Mouse (Mus musculus) C2C12 (cell line): ENCODE measurements around the gene Armc2.

Experiments used
- CTCF ChIP-seq: IDR thresholded peaks from one replicate; pipeline ENCODE4 v1.5.1; 2011; ENCODE audit not compliant: control insufficient read depth, insufficient read depth, insufficient read length
- MYOD1 ChIP-seq: IDR thresholded peaks from one replicate; pipeline ENCODE4 v1.6.1; 2011; ENCODE audit warnings: low read depth; ENCODE audit not compliant: control insufficient read depth, insufficient read length

DNA sequence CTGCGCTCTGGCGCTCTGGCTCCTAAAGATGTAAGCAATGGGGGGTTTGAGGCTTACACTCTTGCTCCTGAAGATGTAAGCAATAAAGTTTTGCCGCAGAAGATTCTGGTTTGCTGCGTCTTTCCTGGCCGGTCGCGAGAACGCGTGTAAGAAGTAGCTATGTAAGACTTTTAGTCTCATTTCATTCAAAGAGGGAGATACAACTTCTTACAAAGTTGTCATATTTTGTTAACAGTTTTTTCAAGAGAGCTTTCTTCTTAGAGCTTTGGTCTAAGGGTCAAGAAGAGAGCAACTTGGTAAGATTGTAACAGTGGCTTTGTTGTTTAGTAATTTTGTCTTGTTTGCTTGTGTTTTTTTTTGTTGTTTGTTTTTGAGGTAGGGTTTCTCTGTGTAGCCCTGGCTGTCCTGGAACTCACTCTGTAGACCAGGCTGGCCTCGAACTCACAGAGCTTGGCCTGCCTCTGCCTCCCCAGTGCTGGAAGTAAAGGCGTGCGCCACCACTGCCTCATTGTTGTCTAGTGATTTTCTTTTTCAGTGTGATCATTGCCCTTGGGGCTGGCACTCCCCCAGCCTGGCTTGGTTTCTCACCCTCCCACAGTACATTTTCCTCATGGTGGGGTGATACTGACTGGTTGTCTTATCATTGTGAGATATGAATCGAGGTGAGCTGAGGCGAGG is 65.3 kb downstream of the Armc2 start:
- TF ChIP-seq CTCF (no peak), MYOD1 (no peak)
